Mouse (Mus musculus): ENCODE data around the gene Ddx39b.

GRCm38 (mm10) chr17:35209785-35210535 is 31.6 kb upstream of the Ddx39b start:
- no peak for TF ChIP-seq GATA1 (IDR thresholded peaks at IDR 0.05; ENCODE audit: low read length)
- TF ChIP-seq TAL1 (IDR thresholded peaks at IDR 0.05; ENCODE audit: low read length), result no peak
